8 mouse cellular contexts compared by ENCODE assay signal in genomic region chr5:118331608-118332394, GRCm38 (mm10).
DNase-seq lines count a peak whose midpoint lies in the region; ATAC-seq and TF ChIP-seq lines count a peak whose summit lies in the region.

No protein-coding gene starts in this region.

- no peak overlapping the region for H3K4me3 ChIP-seq in C2C12 (ENCODE audit: insufficient read depth, poor library complexity, severe bottlenecking)
- H3K4me3 ChIP-seq in forebrain, embryonic 14.5 days (ENCODE audit: low read depth, low read length): peak overlapping the region; percentile 29
- peak overlapping the region; percentile 54 for H3K4me3 ChIP-seq in liver, embryonic 16.5 days (ENCODE audit: low read depth, low read length)
- H3K4me3 ChIP-seq in neural tube, embryonic 13.5 days: peak overlapping the region; percentile 33

- TF ChIP-seq CTCF in C2C12 (IDR thresholded peaks at IDR 0.05; ENCODE audit: control insufficient read depth, insufficient read depth, insufficient read length): peak; percentile 51
- TF ChIP-seq CTCF in brain, embryonic 14.5 days (IDR thresholded peaks at IDR 0.05; ENCODE audit: borderline replicate concordance, extremely low read depth, insufficient read depth, insufficient read length): peak; percentile 87

- peak overlapping the region; percentile 48 for H3K9ac ChIP-seq in forebrain, embryonic 14.5 days (ENCODE audit: low read length)
- peak overlapping the region; percentile 50 for H3K9ac ChIP-seq in liver, embryonic 16.5 days (ENCODE audit: low read depth, low read length)
- peak overlapping the region; percentile 66 for H3K9ac ChIP-seq in neural tube, embryonic 13.5 days

- peaks cover 6% of the 10 kb centered on the region for H3K27me3 ChIP-seq in C2C12 (ENCODE audit: control insufficient read depth, insufficient read depth, insufficient read length)
- H3K27me3 ChIP-seq in forebrain, embryonic 14.5 days (replicated peaks; ENCODE audit: control insufficient read depth, insufficient read depth, low read length): no peaks in the 10 kb centered on the region
- H3K27me3 ChIP-seq in liver, embryonic 16.5 days (ENCODE audit: control insufficient read depth, insufficient read depth, low read depth, low read length): peaks cover 64% of the 10 kb centered on the region
- H3K27me3 ChIP-seq in neural tube, embryonic 13.5 days: peaks cover 4% of the 10 kb centered on the region; the same call in 1 of the 2 replicates

- under 1% methylated on average over 32 of the region's 32 CpGs for WGBS in forebrain, embryonic 14.5 days
- WGBS in large intestine, adult 2 months: under 1% methylated on average over 32 of the region's 32 CpGs
- under 1% methylated on average over 32 of the region's 32 CpGs for WGBS in liver, embryonic 16.5 days (ENCODE audit: insufficient replicate concordance)
- WGBS in neural tube, embryonic 13.5 days: under 1% methylated on average over 32 of the region's 32 CpGs

- DNase-seq in brain, embryonic 14.5 days (ENCODE audit: low read depth): peak; percentile 95
- DNase-seq in forebrain, embryonic 14.5 days (ENCODE audit: low spot score): peak; percentile 93
- peak; percentile 88 for DNase-seq in heart, postnatal 14 days
- DNase-seq in large intestine, adult 2 months (ENCODE audit: low read depth, low spot score): peak; percentile 88
- peak; percentile 39 to 62 for DNase-seq in thymus, adult 18-20 months

- H3K27ac ChIP-seq in forebrain, embryonic 14.5 days (ENCODE audit: low read depth, low read length): peak overlapping the region; percentile 45
- H3K27ac ChIP-seq in liver, embryonic 16.5 days (ENCODE audit: low read length): peak overlapping the region; percentile 7; the same call in 1 of the 2 replicates
- H3K27ac ChIP-seq in neural tube, embryonic 13.5 days (replicated peaks): peak overlapping the region; percentile 79

- peak; percentile 57 for ATAC-seq in forebrain, embryonic 14.5 days
- ATAC-seq in liver, embryonic 16.5 days (ENCODE audit: low read depth): peak; percentile 62
- peak; percentile 70 for ATAC-seq in neural tube, embryonic 13.5 days (ENCODE audit: low read depth)

- TF ChIP-seq POLR2A in brain, embryonic 14.5 days (IDR thresholded peaks at IDR 0.05; ENCODE audit: borderline replicate concordance, extremely low read depth, insufficient read depth, insufficient read length, poor library complexity, severe bottlenecking): no peak

- H3K79me2 ChIP-seq in C2C12 (ENCODE audit: control insufficient read depth, insufficient read depth): no peaks in the 10 kb centered on the region

- intact Hi-C loops in heart, postnatal 14 days (cut with DNase I): loop anchor here (1.0 to 5.0 kb wide), 6 partner anchors 90 to 407 kb away; partner anchors contain the start of gene Med13l

- no peaks in the 10 kb centered on the region for H3K9me3 ChIP-seq in forebrain, embryonic 14.5 days (replicated peaks; ENCODE audit: control insufficient read depth, low read length)
- H3K9me3 ChIP-seq in liver, embryonic 16.5 days (replicated peaks; ENCODE audit: control insufficient read depth, low read length): no peaks in the 10 kb centered on the region
- H3K9me3 ChIP-seq in neural tube, embryonic 13.5 days: no peaks in the 10 kb centered on the region

- peaks cover 16% of the 10 kb centered on the region for H3K4me1 ChIP-seq in forebrain, embryonic 14.5 days (ENCODE audit: control insufficient read depth, insufficient read depth, low read length)
- no peaks in the 10 kb centered on the region; the same call in 1 of the 2 replicates for H3K4me1 ChIP-seq in liver, embryonic 16.5 days (ENCODE audit: control insufficient read depth, low read depth, low read length)
- H3K4me1 ChIP-seq in neural tube, embryonic 13.5 days (replicated peaks): peaks cover 38% of the 10 kb centered on the region

- no peaks in the 10 kb centered on the region for H3K36me3 ChIP-seq in C2C12 (ENCODE audit: control insufficient read depth, insufficient read depth)
- no peaks in the 10 kb centered on the region for H3K36me3 ChIP-seq in forebrain, embryonic 14.5 days (ENCODE audit: control insufficient read depth, insufficient read depth, low read length)
- no peaks in the 10 kb centered on the region for H3K36me3 ChIP-seq in liver, embryonic 16.5 days (ENCODE audit: control insufficient read depth, insufficient read depth)
- H3K36me3 ChIP-seq in neural tube, embryonic 13.5 days: no peaks in the 10 kb centered on the region

- peak overlapping the region; percentile 64 for H3K4me2 ChIP-seq in forebrain, embryonic 14.5 days (ENCODE audit: low read length)
- H3K4me2 ChIP-seq in liver, embryonic 16.5 days (ENCODE audit: low read depth, low read length): peak overlapping the region; percentile 70
- peak overlapping the region; percentile 68 for H3K4me2 ChIP-seq in neural tube, embryonic 13.5 days

- no peak overlapping the region for H3ac ChIP-seq in C2C12 (ENCODE audit: control insufficient read depth, insufficient read length, low read depth)

- no peaks in the 10 kb centered on the region for H3K79me3 ChIP-seq in C2C12 (ENCODE audit: low read depth)

TF ChIP-seq in C2C12, 6 proteins besides CTCF, POLR2A, EP300 and RAD21:
- TF ChIP-seq MYOD1 (IDR thresholded peaks at IDR 0.05; ENCODE audit: control insufficient read depth, insufficient read length, low read depth): no peak
- TF ChIP-seq CEBPB (IDR thresholded peaks at IDR 0.05; ENCODE audit: low read depth): no peak
- no peak for TF ChIP-seq FOSL1 (IDR thresholded peaks at IDR 0.05; ENCODE audit: insufficient read depth, low read length, poor library complexity, severe bottlenecking)
- TF ChIP-seq MAX (IDR thresholded peaks at IDR 0.05): no peak
- no peak for TF ChIP-seq USF1 (IDR thresholded peaks at IDR 0.05; ENCODE audit: low read depth)
- no peak for TF ChIP-seq MYOG (IDR thresholded peaks at IDR 0.05; ENCODE audit: control insufficient read depth, extremely low read depth, insufficient read length)

Comparison
In these comparisons a context has a peak if more than half of its experiments do, and no peak if none do; other contexts are left out.
1. H3K27ac ChIP-seq: peak in every context shown above with its lines; median percentile 79 in neural tube, embryonic 13.5 days; 45 in forebrain, embryonic 14.5 days; 7 in liver, embryonic 16.5 days.